Mouse (Mus musculus) CH12.LX (cell line): ENCODE results near the gene Lce3f.

Experiments used
- POLR2A ChIP-seq: IDR thresholded peaks from 2 replicates; pipeline ENCODE4 v1.6.1; 2011; ENCODE audit warnings: low read depth, mild to moderate bottlenecking, improper control_type of control experiment, low read length
- ZMIZ1 ChIP-seq: IDR thresholded peaks from 2 replicates; pipeline ENCODE4 v1.6.1; 2012; ENCODE audit warnings: low read depth, mild to moderate bottlenecking, inconsistent platforms, low read length, improper control_type of control experiment

DNA sequence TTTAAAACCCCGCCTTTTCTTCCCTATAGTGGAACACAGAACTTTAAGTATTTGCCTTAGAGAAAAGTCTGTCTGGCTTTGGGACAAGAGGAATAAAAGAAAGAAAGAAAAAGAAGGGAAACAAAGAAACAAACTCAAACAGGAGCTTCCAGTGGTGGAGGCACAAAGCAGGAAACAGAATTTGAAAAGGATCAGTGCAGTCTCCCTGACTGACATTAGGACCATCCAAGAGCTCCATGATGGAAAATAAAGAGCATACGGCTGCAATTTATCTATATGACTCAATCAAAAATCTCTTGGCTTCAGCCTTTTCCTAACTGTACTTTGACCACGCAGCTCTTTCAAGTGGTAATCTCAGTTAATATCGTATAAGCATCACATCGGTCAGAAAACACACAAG lies 22.8 kb downstream of the Lce3f start:
- TF ChIP-seq POLR2A: no peak
- TF ChIP-seq ZMIZ1: no peak
